Mouse (Mus musculus): ENCODE measurements around the gene Crybg2. TPM values are rescaled to one million over a fixed set of nuclear protein-coding genes. Genes with fewer than 3 reads are reported as not detected.

Gene Crybg2
- polyA plus RNA-seq, 1 experiment from 2014 or later = 17.9 TPM

DNA sequence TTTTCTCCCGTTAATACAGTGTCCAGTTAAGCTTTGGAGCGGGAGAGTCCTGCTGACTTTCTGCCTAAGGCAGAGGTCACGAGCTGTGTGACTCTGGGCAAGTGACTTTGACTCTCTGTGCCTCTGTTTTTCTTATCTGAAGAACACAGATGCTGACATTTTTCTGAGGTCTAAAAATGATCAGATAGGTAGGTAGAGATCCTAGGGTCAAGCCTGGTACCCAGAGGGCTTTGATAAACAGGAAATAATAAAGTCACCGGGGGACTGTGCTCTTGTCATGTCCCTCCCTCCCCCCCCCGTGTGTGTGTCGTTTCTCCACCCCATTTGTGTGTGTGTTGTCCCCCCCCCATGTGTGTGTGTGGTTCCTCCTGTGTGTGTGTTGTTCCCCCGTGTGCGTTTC, 1.9 kb downstream of the Crybg2 start:
- WGBS = 48% methylated on average over 8 of the region's 8 CpGs
- no peak overlapping the region for H3K9ac ChIP-seq (ENCODE audit: low read depth, low read length)
- no peaks in the 10 kb centered on the region for H3K36me3 ChIP-seq (ENCODE audit: control insufficient read depth, insufficient read depth)
- ATAC-seq = no peak
- H3K4me2 ChIP-seq (replicated peaks; ENCODE audit: low read depth) = peak overlapping the region; percentile 48
- TF ChIP-seq CTCF (IDR thresholded peaks at IDR 0.05; ENCODE audit: low read depth) = no peak
- H3K4me1 ChIP-seq (replicated peaks; ENCODE audit: control insufficient read depth, insufficient read depth, low read length) = peaks cover 5% of the 10 kb centered on the region
- no peaks in the 10 kb centered on the region for H3K9me3 ChIP-seq (ENCODE audit: control insufficient read depth)
- no peak overlapping the region for H3K4me3 ChIP-seq (ENCODE audit: low read depth, low read length)
- H3K27ac ChIP-seq (ENCODE audit: low read depth, low read length) = peak overlapping the region; percentile 92
- no peaks in the 10 kb centered on the region for H3K27me3 ChIP-seq (replicated peaks; ENCODE audit: control insufficient read depth, insufficient read depth, low read length)

DNA sequence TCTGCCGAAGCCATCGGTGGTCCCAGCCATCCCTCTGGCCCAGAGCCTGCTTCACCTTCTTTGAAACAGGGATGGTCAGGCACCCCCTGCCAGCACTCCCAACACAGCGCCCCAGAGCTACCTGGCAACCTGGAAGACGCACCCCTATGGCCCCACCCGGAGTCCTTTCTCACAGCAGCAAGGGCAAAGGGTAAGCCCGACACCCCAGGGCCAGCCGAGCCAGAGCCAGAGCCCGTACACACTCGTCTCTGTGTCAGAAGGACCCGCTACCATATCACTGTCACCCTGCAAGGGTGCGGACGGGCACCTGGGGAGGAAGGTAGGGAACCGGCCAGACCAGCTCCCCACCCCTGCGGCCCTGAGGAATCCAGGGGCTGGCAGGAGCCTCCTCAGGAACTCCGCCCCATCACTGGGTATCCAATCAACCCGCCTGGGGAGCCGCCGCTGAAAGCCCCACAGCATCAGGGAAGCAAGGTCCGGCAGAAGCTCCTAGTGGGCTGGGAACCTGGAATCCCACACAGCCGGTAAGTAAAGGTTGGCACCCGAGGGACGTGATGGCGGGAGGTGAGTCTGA, 4.9 kb downstream of the Crybg2 start:
- H3K9ac ChIP-seq (ENCODE audit: low read depth, low read length) = peak overlapping the region; percentile 45; the same call in 1 of the 2 replicates
- no peaks in the 10 kb centered on the region for H3K9me3 ChIP-seq (ENCODE audit: control insufficient read depth)
- peaks cover 2% of the 10 kb centered on the region for H3K4me1 ChIP-seq (replicated peaks; ENCODE audit: control insufficient read depth, insufficient read depth, low read length)
- TF ChIP-seq CTCF (IDR thresholded peaks at IDR 0.05; ENCODE audit: low read depth) = no peak
- H3K27ac ChIP-seq (ENCODE audit: low read depth, low read length) = peak overlapping the region; percentile 84
- H3K27me3 ChIP-seq (replicated peaks; ENCODE audit: control insufficient read depth, insufficient read depth, low read length) = no peaks in the 10 kb centered on the region
- peak overlapping the region; percentile 42 for H3K4me3 ChIP-seq (ENCODE audit: low read depth, low read length)
- H3K36me3 ChIP-seq (ENCODE audit: control insufficient read depth, insufficient read depth) = no peaks in the 10 kb centered on the region
- ATAC-seq = no peak
- H3K4me2 ChIP-seq (replicated peaks; ENCODE audit: low read depth) = peak overlapping the region; percentile 63
- WGBS = 15% methylated on average over 23 of the region's 23 CpGs

DNA sequence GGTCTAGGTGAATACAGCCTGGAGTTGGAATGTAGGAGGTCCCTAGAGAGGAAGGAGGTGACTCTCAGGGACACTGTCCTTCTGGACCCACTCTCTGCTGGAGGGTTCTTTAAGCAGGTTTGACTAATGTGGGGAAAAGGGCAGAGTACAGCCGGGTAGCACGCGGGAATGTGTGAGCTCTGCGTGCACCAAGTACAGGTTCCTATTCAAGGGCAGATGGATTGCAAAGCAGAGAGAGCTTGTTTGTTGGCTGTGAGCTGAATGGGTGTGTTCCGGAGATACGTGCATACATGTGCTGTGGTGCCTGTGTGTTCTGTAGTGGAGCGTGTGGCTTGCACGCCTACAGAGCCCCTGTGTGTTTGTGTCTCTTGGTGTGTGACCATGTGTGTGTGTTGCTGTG, 6.8 kb downstream of the Crybg2 start:
- no peak overlapping the region; the same call in 1 of the 2 replicates for H3K9ac ChIP-seq (ENCODE audit: low read depth, low read length)
- peak; percentile 54 for ATAC-seq

DNA sequence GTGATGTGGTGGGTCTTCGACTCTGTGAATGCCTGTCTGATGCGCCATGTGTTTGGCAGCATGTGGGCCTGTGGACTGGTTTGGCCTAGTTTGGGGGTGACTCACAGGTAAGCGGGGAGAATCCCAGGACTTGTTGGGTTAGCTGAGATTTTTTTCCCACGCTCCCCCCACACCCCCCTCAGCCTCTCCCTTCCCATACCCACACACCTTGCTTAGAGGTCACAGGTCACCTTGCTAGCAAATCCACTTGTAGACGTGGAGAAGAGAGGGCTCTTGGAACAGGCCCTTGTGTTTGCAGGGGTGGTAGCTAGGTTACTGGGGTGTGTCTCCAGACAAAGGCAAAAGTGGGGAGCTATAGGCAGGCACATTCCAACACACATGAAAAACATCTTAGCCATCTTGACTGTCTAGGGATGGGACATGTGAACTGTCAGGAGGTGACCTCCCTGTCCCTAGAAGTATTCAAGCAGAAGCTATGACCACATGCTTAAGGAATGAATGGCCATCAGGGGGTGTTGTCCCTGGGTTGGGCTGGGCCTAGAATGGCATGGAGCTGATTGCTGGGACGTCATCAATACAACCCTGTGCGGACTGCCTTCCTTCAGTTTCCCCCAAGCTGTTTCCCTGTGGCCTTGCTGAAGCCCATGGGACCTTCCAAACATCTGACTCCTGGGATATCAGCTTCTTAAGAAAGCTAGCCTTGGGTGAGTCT, 7.4 kb downstream of the Crybg2 start:
- peak overlapping the region; percentile 7; the same call in 1 of the 2 replicates for H3K4me3 ChIP-seq (ENCODE audit: low read depth, low read length)
- H3K27ac ChIP-seq (ENCODE audit: low read depth, low read length) = peak overlapping the region; percentile 89
- no peaks in the 10 kb centered on the region for H3K27me3 ChIP-seq (replicated peaks; ENCODE audit: control insufficient read depth, insufficient read depth, low read length)
- H3K36me3 ChIP-seq (ENCODE audit: control insufficient read depth, insufficient read depth) = peaks cover 11% of the 10 kb centered on the region
- H3K4me1 ChIP-seq (replicated peaks; ENCODE audit: control insufficient read depth, insufficient read depth, low read length) = no peaks in the 10 kb centered on the region; the same call in 1 of the 2 replicates
- whole genome bisulfite sequencing = 41% methylated on average over 7 of the region's 7 CpGs
- H3K9ac ChIP-seq (ENCODE audit: low read depth, low read length) = peak overlapping the region; percentile 37
- TF ChIP-seq CTCF (IDR thresholded peaks at IDR 0.05; ENCODE audit: low read depth) = peak; percentile 42
- H3K4me2 ChIP-seq (replicated peaks; ENCODE audit: low read depth) = peak overlapping the region; percentile 63
- H3K9me3 ChIP-seq (ENCODE audit: control insufficient read depth) = no peaks in the 10 kb centered on the region
- ATAC-seq = peak; percentile 62

More for the DNA sequence above, 6.8 kb downstream of the Crybg2 start:
- H3K27me3 ChIP-seq (replicated peaks; ENCODE audit: control insufficient read depth, insufficient read depth, low read length) = no peaks in the 10 kb centered on the region
- H3K4me3 ChIP-seq (ENCODE audit: low read depth, low read length) = peak overlapping the region; percentile 42
- 42% methylated on average over 8 of the region's 8 CpGs for WGBS
- no peaks in the 10 kb centered on the region; the same call in 1 of the 2 replicates for H3K4me1 ChIP-seq (replicated peaks; ENCODE audit: control insufficient read depth, insufficient read depth, low read length)
- no peak for TF ChIP-seq CTCF (IDR thresholded peaks at IDR 0.05; ENCODE audit: low read depth)
- peak overlapping the region; percentile 63 for H3K4me2 ChIP-seq (replicated peaks; ENCODE audit: low read depth)
- peaks cover 5% of the 10 kb centered on the region; the same call in 1 of the 2 replicates for H3K36me3 ChIP-seq (ENCODE audit: control insufficient read depth, insufficient read depth)
- peak overlapping the region; percentile 89 for H3K27ac ChIP-seq (ENCODE audit: low read depth, low read length)
- no peaks in the 10 kb centered on the region for H3K9me3 ChIP-seq (ENCODE audit: control insufficient read depth)

GRCm38 (mm10) chr4:134068793-134069580, 8.4 kb downstream of the Crybg2 start:
- no peaks in the 10 kb centered on the region; the same call in 1 of the 2 replicates for H3K4me1 ChIP-seq (replicated peaks; ENCODE audit: control insufficient read depth, insufficient read depth, low read length)
- H3K4me3 ChIP-seq (ENCODE audit: low read depth, low read length) = no peak overlapping the region
- WGBS = 54% methylated on average over 4 of the region's 4 CpGs
- H3K9me3 ChIP-seq (ENCODE audit: control insufficient read depth) = no peaks in the 10 kb centered on the region
- H3K4me2 ChIP-seq (replicated peaks; ENCODE audit: low read depth) = peak overlapping the region; percentile 63
- peak overlapping the region; percentile 89 for H3K27ac ChIP-seq (ENCODE audit: low read depth, low read length)
- H3K36me3 ChIP-seq (ENCODE audit: control insufficient read depth, insufficient read depth) = peaks cover 17% of the 10 kb centered on the region
- peak; percentile 65 for ATAC-seq
- peak overlapping the region; percentile 37 for H3K9ac ChIP-seq (ENCODE audit: low read depth, low read length)
- H3K27me3 ChIP-seq (replicated peaks; ENCODE audit: control insufficient read depth, insufficient read depth, low read length) = no peaks in the 10 kb centered on the region
- TF ChIP-seq CTCF (IDR thresholded peaks at IDR 0.05; ENCODE audit: low read depth) = no peak

DNA sequence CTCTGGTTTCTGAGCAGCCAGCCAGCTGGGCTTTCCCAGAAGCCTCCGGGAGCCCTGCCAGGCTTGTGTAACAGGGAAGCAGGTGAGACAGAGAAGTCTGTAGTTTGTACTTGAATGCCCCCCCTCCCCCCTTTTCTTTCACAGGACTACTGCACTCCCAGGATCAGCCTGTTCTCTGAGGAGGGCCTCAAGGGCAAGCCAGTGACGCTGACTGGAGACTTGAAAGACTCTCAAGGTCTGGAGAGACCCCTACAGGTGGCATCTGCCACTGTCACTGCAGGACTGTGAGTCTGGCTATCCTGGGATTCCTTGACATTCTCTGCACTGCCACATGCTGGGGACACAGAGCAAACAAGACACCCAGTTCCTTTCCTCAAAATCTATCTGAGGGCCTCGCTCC, 18.1 kb downstream of the Crybg2 start:
- Histone ChIP-seq H3K4me2 (replicated peaks; ENCODE audit: low read depth) (no peak overlapping the region), H3K27ac (ENCODE audit: low read depth, low read length) (no peak overlapping the region), H3K36me3 (ENCODE audit: control insufficient read depth, insufficient read depth) (peaks cover 21% of the 10 kb centered on the region; the same call in 1 of the 2 replicates), H3K4me1 (replicated peaks; ENCODE audit: control insufficient read depth, insufficient read depth, low read length) (no peaks in the 10 kb centered on the region), H3K4me3 (ENCODE audit: low read depth, low read length) (no peak overlapping the region), H3K9ac (ENCODE audit: low read depth, low read length) (no peak overlapping the region), H3K9me3 (ENCODE audit: control insufficient read depth) (no peaks in the 10 kb centered on the region), H3K27me3 (replicated peaks; ENCODE audit: control insufficient read depth, insufficient read depth, low read length) (no peaks in the 10 kb centered on the region)
- TF ChIP-seq CTCF (IDR thresholded peaks at IDR 0.05; ENCODE audit: low read depth) = peak; percentile 84
- 30% methylated on average over 3 of the region's 3 CpGs for WGBS
- ATAC-seq = peak; percentile 23; the same call in 1 of the 2 replicates
